Mouse (Mus musculus) liver, embryonic 16.5 days (tissue): Measurements from ENCODE around the gene Fez2. TPM values are rescaled to one million over a fixed set of nuclear protein-coding genes. Genes with fewer than 3 reads are reported as not detected.

ENCODE experiments used
- ATAC-seq: fragments of 200-750 bp; cut with Nextera tagmentation; 2 replicates; pipeline ENCODE4 v1.8.0; 2017; ENCODE audit warnings: low read depth, mild to moderate bottlenecking, moderate number of reproducible peaks, moderate library complexity
- H3K27ac ChIP-seq: fragments of 300-500 bp; sonication (generic); 2 replicates; pipeline ENCODE4 v1.5.1; 2014; ENCODE audit warnings: mild to moderate bottlenecking, low read length
- H3K27me3 ChIP-seq: fragments of 300-500 bp; sonication (generic); 2 replicates; pipeline ENCODE4 v1.6.1; 2014; ENCODE audit warnings: low read depth, low read length, mixed read lengths; ENCODE audit not compliant: control insufficient read depth, insufficient read depth
- H3K36me3 ChIP-seq: fragments of 300-500 bp; sonication (generic); 2 replicates; pipeline ENCODE4 v1.6.1; 2014; ENCODE audit warnings: mild to moderate bottlenecking; ENCODE audit not compliant: control insufficient read depth, insufficient read depth
- H3K4me1 ChIP-seq: fragments of 300-500 bp; sonication (generic); 2 replicates; pipeline ENCODE4 v1.6.1; 2014; ENCODE audit warnings: low read depth, low read length, mixed read lengths; ENCODE audit not compliant: control insufficient read depth
- H3K4me2 ChIP-seq: fragments of 300-500 bp; sonication (generic); 2 replicates; pipeline ENCODE4 v1.6.1; 2014; ENCODE audit warnings: low read depth, low read length, mixed read lengths
- H3K4me3 ChIP-seq: fragments of 300-500 bp; sonication (generic); 2 replicates; pipeline ENCODE4 v1.5.1; 2014; ENCODE audit warnings: low read depth, mild to moderate bottlenecking, low read length
- H3K9ac ChIP-seq: fragments of 300-500 bp; sonication (generic); 2 replicates; pipeline ENCODE4 v1.6.1; 2014; ENCODE audit warnings: low read depth, low read length
- H3K9me3 ChIP-seq: fragments of 300-500 bp; sonication (generic); replicated peaks from 2 replicates; pipeline ENCODE4 v1.6.1; 2016; ENCODE audit warnings: low read length; ENCODE audit not compliant: control insufficient read depth
- WGBS: fragments of 180-500 bp; shearing (Covaris S2); extraction: QIAGEN DNeasy Blood & Tissue Kit; methylation state at CpG from one replicate; pipeline ENCODE4 v1.1.7; 2014; ENCODE audit not compliant: insufficient replicate concordance; 5-methylcytosine and 5-hydroxymethylcytosine counted together
- polyA plus RNA-seq: library from polyadenylated mRNA; unstranded; fragments of >200 nt; fragmentation: Nextera tagmentation; extraction: Ambion mirVana; gene quantifications from 2 replicates; pipeline ENCODE4 v1.2.1, GENCODE M21; 2015

Gene Fez2
- polyA plus RNA-seq, 1 experiment from 2014 or later: 18.5 TPM

GRCm38 (mm10) chr17:78451332-78451793 lies 33.4 kb upstream of the Fez2 start:
- no peaks in the 10 kb centered on the region for H3K9me3 ChIP-seq
- H3K9ac ChIP-seq: no peak overlapping the region
- H3K4me3 ChIP-seq: no peak overlapping the region
- no peaks in the 10 kb centered on the region for H3K36me3 ChIP-seq
- no peaks in the 10 kb centered on the region for H3K4me1 ChIP-seq
- no peak overlapping the region for H3K4me2 ChIP-seq
- no peaks in the 10 kb centered on the region for H3K27me3 ChIP-seq
- no peak overlapping the region for H3K27ac ChIP-seq
- 26% methylated on average over 7 of the region's 7 CpGs for WGBS
- ATAC-seq: 0 out of 2 replicates have a peak, but pooled peaks have one; percentile 3

GRCm38 (mm10) chr17:78449635-78450197 lies 31.8 kb upstream of the Fez2 start:
- no peak overlapping the region for H3K9ac ChIP-seq
- no peak overlapping the region for H3K27ac ChIP-seq
- H3K9me3 ChIP-seq: no peaks in the 10 kb centered on the region
- H3K4me2 ChIP-seq: no peak overlapping the region
- no peaks in the 10 kb centered on the region for H3K4me1 ChIP-seq
- H3K4me3 ChIP-seq: no peak overlapping the region
- WGBS: 66% methylated on average over 13 of the region's 13 CpGs
- no peaks in the 10 kb centered on the region for H3K27me3 ChIP-seq
- H3K36me3 ChIP-seq: no peaks in the 10 kb centered on the region
- ATAC-seq: no peak

GRCm38 (mm10) chr17:78444826-78445225 lies 26.9 kb upstream of the Fez2 start:
- no peaks in the 10 kb centered on the region for H3K9me3 ChIP-seq
- no peaks in the 10 kb centered on the region for H3K4me1 ChIP-seq
- WGBS: 67% methylated on average over 7 of the region's 7 CpGs
- H3K4me3 ChIP-seq: no peak overlapping the region
- H3K9ac ChIP-seq: no peak overlapping the region
- no peaks in the 10 kb centered on the region for H3K36me3 ChIP-seq
- H3K27me3 ChIP-seq: no peaks in the 10 kb centered on the region
- ATAC-seq: no peak
- H3K27ac ChIP-seq: no peak overlapping the region
- H3K4me2 ChIP-seq: no peak overlapping the region

GRCm38 (mm10) chr17:78440771-78441170 lies 22.8 kb upstream of the Fez2 start:
- no peak overlapping the region for H3K4me3 ChIP-seq
- ATAC-seq: no peak
- no peaks in the 10 kb centered on the region for H3K9me3 ChIP-seq
- no peaks in the 10 kb centered on the region for H3K4me1 ChIP-seq
- no peak overlapping the region for H3K4me2 ChIP-seq
- no peaks in the 10 kb centered on the region for H3K36me3 ChIP-seq
- no peak overlapping the region for H3K27ac ChIP-seq
- WGBS: 80% methylated on average over 2 of the region's 2 CpGs
- H3K9ac ChIP-seq: no peak overlapping the region
- H3K27me3 ChIP-seq: no peaks in the 10 kb centered on the region

GRCm38 (mm10) chr17:78437161-78437560 lies 19.2 kb upstream of the Fez2 start:
- H3K9me3 ChIP-seq: no peaks in the 10 kb centered on the region
- no peaks in the 10 kb centered on the region for H3K36me3 ChIP-seq
- WGBS: 57% methylated on average over 4 of the region's 4 CpGs
- H3K4me1 ChIP-seq: no peaks in the 10 kb centered on the region
- H3K4me2 ChIP-seq: no peak overlapping the region
- no peak overlapping the region for H3K9ac ChIP-seq
- no peak overlapping the region for H3K4me3 ChIP-seq
- H3K27ac ChIP-seq: no peak overlapping the region
- no peaks in the 10 kb centered on the region for H3K27me3 ChIP-seq
- no peak for ATAC-seq

GRCm38 (mm10) chr17:78435661-78436060 lies 17.7 kb upstream of the Fez2 start:
- Histone ChIP-seq H3K4me3 (no peak overlapping the region), H3K36me3 (no peaks in the 10 kb centered on the region), H3K27ac (no peak overlapping the region), H3K4me1 (no peaks in the 10 kb centered on the region), H3K4me2 (no peak overlapping the region), H3K27me3 (no peaks in the 10 kb centered on the region), H3K9me3 (no peaks in the 10 kb centered on the region), H3K9ac (no peak overlapping the region)
- WGBS: 55% methylated on average over 6 of the region's 6 CpGs
- no peak for ATAC-seq

- H3K27ac ChIP-seq: no peak overlapping the region
- H3K27me3 ChIP-seq: no peaks in the 10 kb centered on the region
- WGBS: 26% methylated on average over 1 of the region's 1 CpGs
- no peaks in the 10 kb centered on the region for H3K4me1 ChIP-seq
- no peak overlapping the region for H3K4me3 ChIP-seq
- no peaks in the 10 kb centered on the region for H3K9me3 ChIP-seq
- no peak for ATAC-seq
- H3K9ac ChIP-seq: no peak overlapping the region
- H3K4me2 ChIP-seq: no peak overlapping the region
- no peaks in the 10 kb centered on the region for H3K36me3 ChIP-seq
Observed at GRCm38 (mm10) chr17:78434746-78435145, 16.8 kb upstream of the Fez2 start.

- whole genome bisulfite sequencing: 37% methylated on average over 8 of the region's 8 CpGs
- Histone ChIP-seq H3K9me3 (no peaks in the 10 kb centered on the region), H3K4me3 (no peak overlapping the region), H3K9ac (no peak overlapping the region), H3K4me1 (no peaks in the 10 kb centered on the region), H3K27ac (no peak overlapping the region), H3K36me3 (no peaks in the 10 kb centered on the region), H3K27me3 (no peaks in the 10 kb centered on the region), H3K4me2 (no peak overlapping the region)
- no peak for ATAC-seq
Observed at GRCm38 (mm10) chr17:78430374-78430773, 12.4 kb upstream of the Fez2 start.

GRCm38 (mm10) chr17:78429051-78429450 lies 11.1 kb upstream of the Fez2 start:
- 66% methylated on average over 4 of the region's 4 CpGs for WGBS
- H3K4me2 ChIP-seq: no peak overlapping the region
- no peaks in the 10 kb centered on the region for H3K4me1 ChIP-seq
- H3K27ac ChIP-seq: no peak overlapping the region
- H3K9ac ChIP-seq: no peak overlapping the region
- H3K4me3 ChIP-seq: no peak overlapping the region
- no peaks in the 10 kb centered on the region for H3K27me3 ChIP-seq
- H3K36me3 ChIP-seq: no peaks in the 10 kb centered on the region
- ATAC-seq: no peak
- no peaks in the 10 kb centered on the region for H3K9me3 ChIP-seq
